Mouse (Mus musculus) testis, postnatal 14 days (tissue): ENCODE measurements around the gene Bicc1.

Experiments used
- DNase-seq: peaks from one replicate; pipeline ENCODE4 v3.0.0; 2021; ENCODE audit warnings: low spot score

Gene Bicc1

DNA sequence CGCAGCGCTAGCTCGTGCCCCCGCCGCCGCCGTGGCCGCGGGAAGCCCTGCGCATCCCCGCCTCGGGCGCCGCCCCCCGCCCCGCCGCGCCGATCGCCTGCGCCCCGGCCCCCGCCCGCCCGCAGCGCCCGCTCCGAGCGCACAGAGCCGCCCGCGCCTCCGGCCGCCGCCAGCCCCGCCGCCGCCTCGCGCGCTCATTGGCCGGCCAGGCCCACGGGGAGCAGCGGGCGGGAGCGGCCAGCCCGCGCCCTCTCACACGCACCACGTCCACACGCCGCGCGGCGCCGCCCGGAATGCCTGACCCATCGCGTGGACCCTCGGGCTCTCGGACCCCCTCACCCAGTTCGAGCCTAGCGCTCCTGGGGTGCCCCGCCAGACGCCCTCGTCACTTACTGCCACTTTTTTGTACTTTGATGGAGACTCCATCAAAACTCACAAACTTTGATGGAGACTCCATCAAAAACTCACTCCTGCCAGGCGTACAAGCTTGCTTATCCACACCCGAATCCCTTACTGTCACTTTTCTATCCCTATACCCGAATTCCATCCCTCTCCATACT is at the start of gene Bicc1:
Bicc1 (minus strand) TSS at position 25 of the 560 bp plus-strand sequence.
- DNase-seq, result no peak

DNA sequence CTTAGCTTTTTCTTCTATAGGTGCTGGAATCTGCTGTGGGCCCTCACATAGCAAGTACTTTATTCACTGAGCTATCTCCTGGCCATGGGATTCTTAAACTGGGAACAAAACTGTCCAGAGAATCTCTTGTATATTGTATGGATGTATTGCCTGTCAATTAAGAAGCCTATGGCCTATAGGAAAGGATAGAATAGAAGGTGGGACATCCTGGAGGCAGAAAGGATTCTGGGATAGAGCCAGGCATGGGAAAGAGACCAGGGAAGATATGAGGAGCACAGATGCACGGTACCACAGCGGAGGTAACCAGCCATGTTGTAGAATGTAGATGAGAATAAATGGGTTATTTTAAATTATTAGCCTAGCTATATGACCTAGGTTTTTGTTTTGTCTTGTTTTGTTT is 42.0 kb upstream of the Bicc1 start:
- DNase-seq, result no peak

- no peak for DNase-seq
These were observed 41.5 kb upstream of the Bicc1 start for GRCm38 (mm10) chr10:71200964-71201363.

- DNase-seq, result peak; percentile 49
These were observed 39.2 kb upstream of the Bicc1 start for GRCm38 (mm10) chr10:71198676-71199075.

GRCm38 (mm10) chr10:71197036-71197785 is 37.7 kb upstream of the Bicc1 start:
- DNase-seq, result no peak

- DNase-seq, result peak; percentile 48
These were observed 36.0 kb upstream of the Bicc1 start for GRCm38 (mm10) chr10:71195501-71195900.

DNA sequence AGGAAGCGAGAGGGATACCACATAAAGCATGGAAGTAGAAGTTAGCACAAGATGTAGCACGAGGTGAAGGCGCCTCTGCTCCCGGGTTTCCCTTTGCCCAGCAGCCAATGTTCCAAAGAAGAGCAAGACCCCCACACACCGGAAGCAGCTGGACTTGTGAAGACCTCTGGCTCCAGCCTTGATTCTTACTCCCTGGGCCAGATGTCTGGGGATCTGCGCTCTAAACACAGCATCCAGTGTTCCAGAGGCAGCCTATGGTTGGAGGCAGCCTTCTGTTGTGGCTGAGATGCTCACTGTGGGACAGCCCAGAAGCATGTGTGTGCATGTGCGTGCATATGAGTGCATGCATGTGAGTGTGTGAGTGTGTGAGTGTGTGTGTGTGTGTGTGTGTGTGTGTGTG is 35.2 kb upstream of the Bicc1 start:
- DNase-seq, result no peak

- no peak for DNase-seq
These were observed 33.8 kb upstream of the Bicc1 start for GRCm38 (mm10) chr10:71193319-71193718.

DNA sequence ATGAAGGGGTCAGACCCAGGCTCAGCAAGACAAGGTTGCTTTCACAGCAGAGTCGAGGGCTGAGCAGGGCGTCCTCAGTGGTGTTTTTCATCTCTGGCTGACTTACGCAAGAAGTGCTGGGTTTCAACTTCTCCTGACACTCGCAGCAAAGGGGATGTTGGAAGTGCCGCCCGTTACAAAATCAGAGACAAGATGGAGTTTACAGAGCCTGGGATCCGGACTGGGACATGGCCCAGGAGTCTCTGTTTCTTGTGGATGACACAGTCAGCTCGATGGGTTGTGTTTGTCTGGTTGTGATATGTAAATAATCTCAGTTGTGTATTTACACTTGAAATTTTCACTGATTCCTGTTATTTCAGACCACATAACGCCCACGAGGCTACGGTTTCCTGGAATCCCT is 33.4 kb upstream of the Bicc1 start:
- DNase-seq, result no peak

- DNase-seq, result no peak
These were observed 29.2 kb upstream of the Bicc1 start for GRCm38 (mm10) chr10:71188681-71189080.

DNA sequence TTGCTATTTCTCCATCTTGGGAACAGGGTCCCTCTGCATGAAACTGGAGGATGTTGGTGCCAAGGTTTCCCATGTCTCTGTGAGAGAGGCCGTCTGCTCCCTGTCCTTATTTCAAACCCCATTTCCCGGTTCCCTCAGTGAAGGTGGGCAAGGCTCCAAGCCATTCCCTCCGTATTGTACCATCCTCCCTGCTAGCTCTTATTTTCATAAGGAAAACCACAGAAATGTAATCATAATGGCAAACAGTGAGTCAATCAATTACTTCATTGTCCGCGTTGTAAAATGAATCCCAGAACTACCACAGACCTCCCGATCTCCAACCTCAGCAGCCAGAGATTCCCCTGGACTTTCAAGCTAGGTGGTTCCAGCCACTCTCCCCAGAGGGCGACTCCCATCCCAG is 25.6 kb upstream of the Bicc1 start:
- no peak for DNase-seq

- DNase-seq, result no peak
These were observed 24.0 kb upstream of the Bicc1 start for GRCm38 (mm10) chr10:71183339-71184031.

GRCm38 (mm10) chr10:71181931-71182330 is 22.4 kb upstream of the Bicc1 start:
- no peak for DNase-seq

GRCm38 (mm10) chr10:71181091-71181490 is 21.6 kb upstream of the Bicc1 start:
- no peak for DNase-seq

GRCm38 (mm10) chr10:71180057-71180456 is 20.6 kb upstream of the Bicc1 start:
- no peak for DNase-seq

DNA sequence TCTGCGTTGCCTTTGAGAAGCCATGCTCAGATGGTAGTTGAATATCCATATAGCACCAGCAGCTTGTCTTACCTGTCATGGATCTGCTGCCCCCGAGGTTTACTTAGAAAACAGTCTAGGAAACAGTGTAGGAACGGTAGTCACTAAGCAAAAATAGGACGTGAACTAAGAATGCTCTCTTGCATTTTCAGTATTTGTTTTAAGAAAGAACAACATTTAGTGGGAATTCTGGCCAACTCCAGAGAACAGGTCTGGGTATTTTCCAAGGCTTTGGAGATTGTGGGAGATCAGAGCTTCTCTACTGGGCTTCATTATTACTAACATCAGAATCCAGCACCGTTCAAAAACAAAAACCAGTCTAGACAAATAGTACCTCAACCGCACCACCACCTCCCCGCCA is 17.7 kb upstream of the Bicc1 start:
- DNase-seq, result no peak

DNA sequence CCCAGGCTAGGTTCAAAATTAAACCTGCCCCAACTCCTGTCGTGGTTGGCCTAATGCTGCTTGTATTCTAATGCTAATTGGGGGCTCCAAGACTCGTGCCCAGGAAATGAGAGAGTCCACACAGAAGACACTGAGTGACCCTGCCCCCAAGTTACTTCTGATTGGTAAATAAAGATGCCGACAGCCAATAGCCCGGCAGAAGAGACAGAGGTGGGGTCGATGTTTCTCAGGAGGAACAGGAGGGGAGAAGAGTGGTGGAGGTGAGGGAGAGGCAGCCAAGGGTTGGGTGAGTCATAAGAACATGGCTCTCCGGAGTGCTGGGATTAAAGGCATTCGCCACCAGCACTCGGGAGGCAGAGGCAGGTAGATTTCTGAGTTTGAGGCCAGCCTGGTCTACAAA is 16.8 kb upstream of the Bicc1 start:
- no peak for DNase-seq

GRCm38 (mm10) chr10:71175280-71175679 is 15.8 kb upstream of the Bicc1 start:
- no peak for DNase-seq

DNA sequence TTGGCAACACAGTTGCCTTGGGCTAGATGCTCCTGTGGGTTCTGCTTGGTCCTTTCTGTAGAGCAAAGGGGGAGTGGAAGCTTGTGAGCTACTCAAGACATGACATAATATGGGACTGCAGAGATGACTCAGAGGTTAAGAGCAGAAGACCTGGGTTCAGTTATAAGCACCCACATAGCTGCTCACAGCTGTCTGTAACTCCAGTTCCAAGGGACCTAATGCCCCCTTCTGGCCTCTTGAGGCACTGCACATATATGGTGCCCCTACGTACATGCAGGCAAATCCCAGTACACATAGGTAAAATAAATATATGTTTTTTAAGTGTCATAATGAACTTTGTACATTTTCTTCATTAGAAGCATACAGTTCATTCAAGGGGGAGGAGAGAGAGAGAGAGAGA is 11.9 kb upstream of the Bicc1 start:
- no peak for DNase-seq

- no peak for DNase-seq
These were observed 11.3 kb upstream of the Bicc1 start for GRCm38 (mm10) chr10:71170771-71171170.

- DNase-seq, result no peak
These were observed 10.3 kb upstream of the Bicc1 start for GRCm38 (mm10) chr10:71169811-71170210.

DNA sequence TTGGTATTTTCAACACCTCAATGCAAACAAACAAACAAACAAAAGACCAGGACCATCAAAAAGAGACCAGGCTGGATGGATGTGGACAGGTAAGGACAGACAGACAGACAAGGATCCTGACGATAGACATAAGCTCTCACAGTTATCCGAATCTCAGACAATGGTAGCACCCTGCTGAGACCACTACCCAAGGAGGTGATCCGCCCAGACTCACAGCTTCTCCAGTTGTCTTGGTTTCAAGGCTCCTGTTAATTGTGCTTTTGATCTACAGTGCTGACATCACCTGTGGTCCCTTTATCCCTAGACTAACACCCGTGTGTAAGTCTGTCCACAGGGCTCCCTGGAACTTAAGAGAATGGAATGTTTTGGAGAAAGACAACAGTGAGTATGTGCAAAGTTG is 9.7 kb upstream of the Bicc1 start:
- no peak for DNase-seq

- DNase-seq, result no peak
These were observed 949 bp upstream of the Bicc1 start for GRCm38 (mm10) chr10:71160449-71160848.
